Comparison of ENCODE assay signal across 28 mouse cellular contexts in genomic region chr8:57923130-57923529, GRCm38 (mm10).
DNase-seq lines count a peak whose midpoint lies in the region; ATAC-seq and TF ChIP-seq lines count a peak whose summit lies in the region.
"Had no signal": no experiment of that assay in that cellular context is flagged by ENCODE, and none has a peak within 500 bp of the region (broad histone marks: within the 10 kb centered on the region; RNA-seq: fewer than 3 reads in every experiment).

No protein-coding gene starts in this region.

- no peaks in the 10 kb centered on the region; the same call in 1 of the 2 replicates for H3K4me1 ChIP-seq in hindbrain, embryonic 11.5 days (replicated peaks; ENCODE audit: control insufficient read depth, insufficient read depth, low read length)
- H3K4me1 ChIP-seq in hindbrain, postnatal 0 days (ENCODE audit: insufficient read depth, low read length), result no peaks in the 10 kb centered on the region
- H3K4me1 ChIP-seq in midbrain, embryonic 15.5 days, result peaks cover 20% of the 10 kb centered on the region
- no peaks in the 10 kb centered on the region for H3K4me1 ChIP-seq in midbrain, postnatal 0 days (ENCODE audit: insufficient read depth, low read length)
- no peaks in the 10 kb centered on the region for H3K4me1 ChIP-seq in kidney, embryonic 15.5 days
- H3K4me1 ChIP-seq: embryonic facial prominence, embryonic 13.5 days had no signal

- H3K27ac ChIP-seq in hindbrain, embryonic 11.5 days (ENCODE audit: low read depth, low read length), result peak overlapping the region; percentile 58
- H3K27ac ChIP-seq in hindbrain, postnatal 0 days, result no peak overlapping the region
- 0 out of 2 replicates have a peak overlapping the region, but pooled peaks have one; percentile 17 for H3K27ac ChIP-seq in midbrain, embryonic 15.5 days
- no peak overlapping the region for H3K27ac ChIP-seq in midbrain, postnatal 0 days (ENCODE audit: low read depth, low read length)
- H3K27ac ChIP-seq in kidney, embryonic 15.5 days, result no peak overlapping the region
- H3K27ac ChIP-seq: embryonic facial prominence, embryonic 13.5 days; heart, embryonic 13.5 days; liver, embryonic 14.5 days had no signal

- H3K9ac ChIP-seq in hindbrain, embryonic 11.5 days (ENCODE audit: low read depth, low read length), result no peak overlapping the region
- H3K9ac ChIP-seq in hindbrain, postnatal 0 days (replicated peaks; ENCODE audit: low read length), result no peak overlapping the region
- no peak overlapping the region for H3K9ac ChIP-seq in midbrain, embryonic 15.5 days
- H3K9ac ChIP-seq in midbrain, postnatal 0 days (replicated peaks; ENCODE audit: low read length, poor library complexity, severe bottlenecking), result no peak overlapping the region
- H3K9ac ChIP-seq in kidney, embryonic 15.5 days, result no peak overlapping the region
- H3K9ac ChIP-seq: embryonic facial prominence, embryonic 13.5 days; heart, embryonic 13.5 days; liver, embryonic 14.5 days; lung, embryonic 14.5 days had no signal

- H3K4me2 ChIP-seq in hindbrain, embryonic 11.5 days (replicated peaks; ENCODE audit: low read depth, low read length), result no peak overlapping the region
- H3K4me2 ChIP-seq in hindbrain, postnatal 0 days (ENCODE audit: low read depth, low read length), result no peak overlapping the region
- H3K4me2 ChIP-seq in midbrain, embryonic 15.5 days, result no peak overlapping the region
- no peak overlapping the region for H3K4me2 ChIP-seq in midbrain, postnatal 0 days (ENCODE audit: low read depth, low read length, poor library complexity, severe bottlenecking)
- no peak overlapping the region for H3K4me2 ChIP-seq in kidney, embryonic 15.5 days
- H3K4me2 ChIP-seq: embryonic facial prominence, embryonic 13.5 days; heart, embryonic 13.5 days; lung, embryonic 14.5 days had no signal

- no peak overlapping the region for H3K4me3 ChIP-seq in hindbrain, embryonic 11.5 days (ENCODE audit: low read depth, low read length)
- H3K4me3 ChIP-seq in hindbrain, postnatal 0 days (ENCODE audit: low read length), result no peak overlapping the region
- no peak overlapping the region for H3K4me3 ChIP-seq in midbrain, embryonic 15.5 days
- H3K4me3 ChIP-seq in midbrain, postnatal 0 days (ENCODE audit: low read depth, low read length), result no peak overlapping the region
- no peak overlapping the region for H3K4me3 ChIP-seq in kidney, embryonic 15.5 days (replicated peaks)
- H3K4me3 ChIP-seq: embryonic facial prominence, embryonic 13.5 days; heart, embryonic 13.5 days; myocyte had no signal

- DNase-seq in embryo, embryonic 11 days, result peak; percentile 10
- DNase-seq in embryo, embryonic 9.5 days (ENCODE audit: extremely low spot score), result no peak
- DNase-seq in hindbrain, embryonic 11.5 days (ENCODE audit: low spot score), result no peak
- DNase-seq in hindbrain, postnatal 0 days (ENCODE audit: low spot score), result no peak
- no peak for DNase-seq in midbrain, postnatal 0 days (ENCODE audit: low spot score)
- DNase-seq in retina, embryonic 14.5 days (ENCODE audit: low spot score), result peak; percentile 24
- DNase-seq: adrenal gland, adult 2 months; adrenal gland, postnatal 36 days; cerebellum, adult 8-10 months; cerebellum, postnatal 25 days; gastrocnemius, postnatal 10 days; heart, postnatal 10 days; kidney, adult 11 months; kidney, postnatal 25 days; liver; lung, embryonic 14.5 days; lung, postnatal 14 days; right cerebral cortex, postnatal 14 days; thymus, postnatal 4 days had no signal

- ATAC-seq in hindbrain, embryonic 11.5 days (ENCODE audit: low FRiP score), result peak; percentile 61
- ATAC-seq in hindbrain, postnatal 0 days, result no peak
- no peak for ATAC-seq in midbrain, embryonic 15.5 days (replicated peaks)
- no peak for ATAC-seq in midbrain, postnatal 0 days (ENCODE audit: low FRiP score)
- ATAC-seq in kidney, embryonic 15.5 days (replicated peaks; ENCODE audit: low FRiP score), result no peak
- ATAC-seq: activated CD4-positive, CD25-positive, alpha-beta regulatory T cell, adult 4 months; inflammation-experienced regulatory T-cells, adult 6 months had no signal

- H3K36me3 ChIP-seq in hindbrain, embryonic 11.5 days (ENCODE audit: control insufficient read depth, insufficient read depth, low read length), result no peaks in the 10 kb centered on the region
- no peaks in the 10 kb centered on the region for H3K36me3 ChIP-seq in hindbrain, postnatal 0 days (ENCODE audit: insufficient read depth, low read length)
- H3K36me3 ChIP-seq in midbrain, embryonic 15.5 days (replicated peaks), result no peaks in the 10 kb centered on the region
- no peaks in the 10 kb centered on the region for H3K36me3 ChIP-seq in midbrain, postnatal 0 days (ENCODE audit: insufficient read depth, low read length)
- H3K36me3 ChIP-seq in kidney, embryonic 15.5 days, result no peaks in the 10 kb centered on the region
- H3K36me3 ChIP-seq: embryonic facial prominence, embryonic 13.5 days; heart, embryonic 13.5 days had no signal

- no peak for TF ChIP-seq CTCF in hindbrain, postnatal 0 days (IDR thresholded peaks at IDR 0.05; ENCODE audit: low read depth)
- TF ChIP-seq CTCF in midbrain, postnatal 0 days (IDR thresholded peaks at IDR 0.05), result no peak

- H3K27me3 ChIP-seq in hindbrain, embryonic 11.5 days (ENCODE audit: control insufficient read depth, insufficient read depth, low read length), result no peaks in the 10 kb centered on the region
- H3K27me3 ChIP-seq in hindbrain, postnatal 0 days (ENCODE audit: insufficient read depth, low read length), result no peaks in the 10 kb centered on the region
- no peaks in the 10 kb centered on the region for H3K27me3 ChIP-seq in midbrain, embryonic 15.5 days (replicated peaks)
- no peaks in the 10 kb centered on the region for H3K27me3 ChIP-seq in midbrain, postnatal 0 days (ENCODE audit: insufficient read depth, low read length)
- H3K27me3 ChIP-seq in kidney, embryonic 15.5 days, result no peaks in the 10 kb centered on the region
- H3K27me3 ChIP-seq: CH12.LX; embryonic facial prominence, embryonic 13.5 days; heart, embryonic 13.5 days had no signal

- H3K9me3 ChIP-seq in hindbrain, embryonic 11.5 days (ENCODE audit: control insufficient read depth, low read length), result no peaks in the 10 kb centered on the region
- no peaks in the 10 kb centered on the region for H3K9me3 ChIP-seq in hindbrain, postnatal 0 days (ENCODE audit: low read length)
- no peaks in the 10 kb centered on the region for H3K9me3 ChIP-seq in midbrain, embryonic 15.5 days
- no peaks in the 10 kb centered on the region for H3K9me3 ChIP-seq in midbrain, postnatal 0 days (ENCODE audit: low read length)
- H3K9me3 ChIP-seq in kidney, embryonic 15.5 days (replicated peaks), result no peaks in the 10 kb centered on the region
- H3K9me3 ChIP-seq: embryonic facial prominence, embryonic 13.5 days; heart, embryonic 13.5 days had no signal

- 58% methylated on average over 6 of the region's 6 CpGs for WGBS in hindbrain, embryonic 11.5 days
- 52% methylated on average over 6 of the region's 6 CpGs for WGBS in hindbrain, postnatal 0 days
- 39% methylated on average over 6 of the region's 6 CpGs for WGBS in midbrain, embryonic 15.5 days
- WGBS in midbrain, postnatal 0 days, result 55% methylated on average over 6 of the region's 6 CpGs
- WGBS in kidney, embryonic 15.5 days, result 67% methylated on average over 6 of the region's 6 CpGs

Comparison
In these comparisons a context has a peak if more than half of its experiments do, and no peak if none do; other contexts are left out.
1. DNase-seq: peak in embryo, embryonic 11 days (single experiment) and retina, embryonic 14.5 days (single experiment); none in embryo, embryonic 9.5 days (single experiment), hindbrain, embryonic 11.5 days (single experiment), hindbrain, postnatal 0 days (single experiment) and midbrain, postnatal 0 days (single experiment).
2. H3K27ac ChIP-seq: peak in hindbrain, embryonic 11.5 days (single experiment) and midbrain, embryonic 15.5 days (single experiment); none in hindbrain, postnatal 0 days (single experiment), midbrain, postnatal 0 days (single experiment) and kidney, embryonic 15.5 days (single experiment).